20 mouse cellular contexts compared by ENCODE assay signal in genomic region chr7:64754161-64754560, GRCm38 (mm10).
A peak's percentile ranks its signal among the peaks of the same experiment; 100 is the strongest.
DNase-seq lines count a peak whose midpoint lies in the region; ATAC-seq and TF ChIP-seq lines count a peak whose summit lies in the region.
"Had no signal": no experiment of that assay in that cellular context is flagged by ENCODE, and none has a peak within 500 bp of the region (broad histone marks: within the 10 kb centered on the region; RNA-seq: fewer than 3 reads in every experiment).

No protein-coding gene starts in this region.

- H3K4me3 ChIP-seq in liver, postnatal 0 days (ENCODE audit: low read depth, low read length): no peak overlapping the region
- H3K4me3 ChIP-seq in liver, embryonic 12.5 days: no peak overlapping the region
- no peak overlapping the region for H3K4me3 ChIP-seq in kidney, embryonic 15.5 days (replicated peaks)
- no peak overlapping the region for H3K4me3 ChIP-seq in midbrain, postnatal 0 days (ENCODE audit: low read depth, low read length)
- H3K4me3 ChIP-seq: erythroblast, embryonic 14.5 days; heart, embryonic 12.5 days; liver, embryonic 13.5 days had no signal

- no peak overlapping the region for H3K27ac ChIP-seq in liver, postnatal 0 days (ENCODE audit: low read depth)
- no peak overlapping the region for H3K27ac ChIP-seq in liver, embryonic 12.5 days
- no peak overlapping the region for H3K27ac ChIP-seq in kidney, embryonic 15.5 days
- no peak overlapping the region for H3K27ac ChIP-seq in midbrain, postnatal 0 days (ENCODE audit: low read depth, low read length)
- H3K27ac ChIP-seq: hindbrain, embryonic 14.5 days; liver, embryonic 13.5 days had no signal

- H3K4me2 ChIP-seq in liver, postnatal 0 days (ENCODE audit: low read depth, low read length): peak overlapping the region; percentile 29; the same call in 1 of the 2 replicates
- H3K4me2 ChIP-seq in liver, embryonic 12.5 days: no peak overlapping the region
- H3K4me2 ChIP-seq in kidney, embryonic 15.5 days: no peak overlapping the region
- no peak overlapping the region for H3K4me2 ChIP-seq in midbrain, postnatal 0 days (ENCODE audit: low read depth, low read length, poor library complexity, severe bottlenecking)
- H3K4me2 ChIP-seq: heart, embryonic 12.5 days; hindbrain, embryonic 14.5 days; liver, embryonic 13.5 days; midbrain, embryonic 11.5 days had no signal

- TF ChIP-seq EP300 in liver, postnatal 0 days (IDR thresholded peaks at IDR 0.05; ENCODE audit: low read depth): no peak

- peak; percentile 25 for DNase-seq in liver, postnatal 0 days
- peak; percentile 60 for DNase-seq in adrenal gland, postnatal 14 days
- no peak for DNase-seq in left cerebral cortex, postnatal 14 days (ENCODE audit: low spot score in 2 of 2)
- no peak for DNase-seq in thymus, postnatal 4 days
- DNase-seq in midbrain, postnatal 0 days (ENCODE audit: low spot score): no peak
- DNase-seq: cerebellum, adult 18-20 months; cerebellum, postnatal 36 days; gastrocnemius, postnatal 36 days; layer of hippocampus, postnatal 36 days; liver, embryonic 13.5 days; lung, postnatal 14 days; retina, postnatal 1 day; thymus, postnatal 36 days had no signal

- intact Hi-C loops in left cerebral cortex, postnatal 14 days (cut with DNase I): no loop called here

- no peak for TF ChIP-seq CTCF in liver, postnatal 0 days (IDR thresholded peaks at IDR 0.05; ENCODE audit: low read depth)
- no peak for TF ChIP-seq CTCF in midbrain, postnatal 0 days (IDR thresholded peaks at IDR 0.05)

- no peaks in the 10 kb centered on the region for H3K9me3 ChIP-seq in liver, postnatal 0 days (ENCODE audit: low read length)
- no peaks in the 10 kb centered on the region for H3K9me3 ChIP-seq in liver, embryonic 12.5 days (replicated peaks)
- H3K9me3 ChIP-seq in kidney, embryonic 15.5 days (replicated peaks): no peaks in the 10 kb centered on the region
- H3K9me3 ChIP-seq in midbrain, postnatal 0 days (ENCODE audit: low read length): no peaks in the 10 kb centered on the region
- H3K9me3 ChIP-seq: heart, embryonic 12.5 days; liver, embryonic 13.5 days had no signal

- no peaks in the 10 kb centered on the region for H3K27me3 ChIP-seq in liver, postnatal 0 days (ENCODE audit: insufficient read depth, low read length)
- no peaks in the 10 kb centered on the region for H3K27me3 ChIP-seq in liver, embryonic 12.5 days (replicated peaks)
- H3K27me3 ChIP-seq in kidney, embryonic 15.5 days: no peaks in the 10 kb centered on the region
- no peaks in the 10 kb centered on the region for H3K27me3 ChIP-seq in midbrain, postnatal 0 days (ENCODE audit: insufficient read depth, low read length)
- H3K27me3 ChIP-seq: heart, embryonic 12.5 days; liver, embryonic 13.5 days had no signal

- H3K4me1 ChIP-seq in liver, postnatal 0 days (ENCODE audit: insufficient read depth): peaks cover 5% of the 10 kb centered on the region; the same call in 1 of the 2 replicates
- no peaks in the 10 kb centered on the region for H3K4me1 ChIP-seq in liver, embryonic 12.5 days
- 0 out of 2 replicates have a peak, but pooled peaks cover 6% of the 10 kb centered on the region for H3K4me1 ChIP-seq in kidney, embryonic 15.5 days
- no peaks in the 10 kb centered on the region for H3K4me1 ChIP-seq in midbrain, postnatal 0 days (ENCODE audit: insufficient read depth, low read length)
- H3K4me1 ChIP-seq: heart, embryonic 12.5 days had no signal

- WGBS in liver, postnatal 0 days (ENCODE audit: insufficient replicate concordance): 50% methylated on average over 7 of the region's 7 CpGs
- 74% methylated on average over 7 of the region's 7 CpGs for WGBS in liver, embryonic 12.5 days (ENCODE audit: insufficient replicate concordance)
- 30% methylated on average over 7 of the region's 7 CpGs for WGBS in kidney, embryonic 15.5 days
- 82% methylated on average over 7 of the region's 7 CpGs for WGBS in midbrain, postnatal 0 days

- H3K9ac ChIP-seq in liver, postnatal 0 days (replicated peaks): no peak overlapping the region
- no peak overlapping the region for H3K9ac ChIP-seq in liver, embryonic 12.5 days
- no peak overlapping the region for H3K9ac ChIP-seq in kidney, embryonic 15.5 days
- no peak overlapping the region for H3K9ac ChIP-seq in midbrain, postnatal 0 days (replicated peaks; ENCODE audit: low read length, poor library complexity, severe bottlenecking)
- H3K9ac ChIP-seq: heart, embryonic 12.5 days; hindbrain, embryonic 14.5 days; liver, embryonic 13.5 days had no signal

- peak; percentile 84 for ATAC-seq in liver, postnatal 0 days
- no peak for ATAC-seq in liver, embryonic 12.5 days
- ATAC-seq in kidney, embryonic 15.5 days (replicated peaks; ENCODE audit: low FRiP score): peak; percentile 23; the same call in 1 of the 2 replicates
- ATAC-seq in midbrain, postnatal 0 days (ENCODE audit: low FRiP score): no peak
- ATAC-seq: forebrain, embryonic 14.5 days had no signal

- H3K36me3 ChIP-seq in liver, postnatal 0 days (replicated peaks; ENCODE audit: insufficient read depth, low read length): no peaks in the 10 kb centered on the region
- no peaks in the 10 kb centered on the region for H3K36me3 ChIP-seq in liver, embryonic 12.5 days
- no peaks in the 10 kb centered on the region for H3K36me3 ChIP-seq in kidney, embryonic 15.5 days
- H3K36me3 ChIP-seq in midbrain, postnatal 0 days (ENCODE audit: insufficient read depth, low read length): peaks cover 2% of the 10 kb centered on the region; the same call in 1 of the 2 replicates
- H3K36me3 ChIP-seq: heart, embryonic 12.5 days; liver, embryonic 13.5 days had no signal

Comparison
In these comparisons a context has a peak if more than half of its experiments do, and no peak if none do; other contexts are left out.
1. ATAC-seq: peak in liver, postnatal 0 days (single experiment) and kidney, embryonic 15.5 days (single experiment); none in liver, embryonic 12.5 days (single experiment) and midbrain, postnatal 0 days (single experiment).
2. DNase-seq: peak in liver, postnatal 0 days (single experiment) and adrenal gland, postnatal 14 days (single experiment); none in left cerebral cortex, postnatal 14 days (0 of 2), thymus, postnatal 4 days (single experiment) and midbrain, postnatal 0 days (single experiment).